Mouse (Mus musculus): ENCODE measurements around the gene Tmem255a.

GRCm38 (mm10) chrX:38237731-38238130 is 14.5 kb downstream of the Tmem255a start:
- no peak for TF ChIP-seq CTCF (IDR thresholded peaks at IDR 0.05; ENCODE audit: low read depth, low read length)
- TF ChIP-seq EP300 (IDR thresholded peaks at IDR 0.05; ENCODE audit: insufficient read depth, low read depth, low read length) = no peak
